In the genomic region with DNA sequence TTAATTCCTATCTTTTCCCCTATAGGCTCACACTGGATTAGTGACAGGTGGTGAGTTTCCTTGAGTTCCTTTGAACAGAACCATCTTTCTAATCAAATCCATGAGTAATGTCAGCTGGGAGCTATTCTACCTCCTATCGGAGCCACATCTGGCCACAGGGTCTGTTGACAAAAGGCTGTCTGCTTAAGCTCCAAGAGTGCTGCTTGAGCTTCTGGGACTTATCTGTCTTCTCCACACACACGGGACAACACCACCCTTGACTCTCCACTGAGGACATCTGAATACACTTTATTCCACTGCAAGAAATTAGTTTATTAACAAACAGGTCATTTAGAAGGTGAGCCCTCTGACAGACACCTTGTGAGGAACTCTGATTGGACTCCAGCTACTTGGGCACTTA, we compare ENCODE assay signal across 16 mouse cellular contexts.
"Had no signal": no experiment of that assay in that cellular context is flagged by ENCODE, and none has a peak within 500 bp of the region (broad histone marks: within the 10 kb centered on the region; RNA-seq: fewer than 3 reads in every experiment).

No protein-coding gene starts in this region.

- H3K4me3 ChIP-seq: limb, embryonic 15.5 days; megakaryocyte, embryonic 14.5 days; midbrain, embryonic 12.5 days; neural tube, embryonic 13.5 days had no signal

- DNase-seq: kidney, adult 8-10 months; kidney, postnatal 36 days; lung, embryonic 14.5 days; lung, postnatal 10 days; lung, postnatal 4 days; retina, postnatal 1 day; right cerebral cortex, postnatal 4 days; spleen, adult 18-20 months; thymus, adult 18-20 months; thymus, postnatal 14 days had no signal

- H3K4me1 ChIP-seq: limb, embryonic 15.5 days; megakaryocyte, embryonic 14.5 days; midbrain, embryonic 12.5 days; neural tube, embryonic 13.5 days had no signal

- H3K9ac ChIP-seq: limb, embryonic 15.5 days; lung, embryonic 14.5 days; midbrain, embryonic 12.5 days; neural tube, embryonic 13.5 days had no signal

- H3K27me3 ChIP-seq: limb, embryonic 15.5 days; midbrain, embryonic 12.5 days; neural tube, embryonic 13.5 days had no signal

- ATAC-seq: intestine, postnatal 0 days; midbrain, embryonic 16.5 days had no signal

- H3K4me2 ChIP-seq: limb, embryonic 15.5 days; lung, embryonic 14.5 days; midbrain, embryonic 12.5 days; neural tube, embryonic 13.5 days had no signal

- H3K27ac ChIP-seq: limb, embryonic 15.5 days; midbrain, embryonic 12.5 days; neural tube, embryonic 13.5 days had no signal

- H3K9me3 ChIP-seq: limb, embryonic 15.5 days; megakaryocyte, embryonic 14.5 days; midbrain, embryonic 12.5 days; neural tube, embryonic 13.5 days had no signal
